Mouse (Mus musculus): ENCODE data around the gene Mcu. TPM values are rescaled to one million over a fixed set of nuclear protein-coding genes. Genes with fewer than 3 reads are reported as not detected.

Mcu gene
- polyA plus RNA-seq, 2 experiments, result 3.5 to 7.9 TPM

- H3K4me1 ChIP-seq (replicated peaks; ENCODE audit: control insufficient read depth in 2 of 2, insufficient read depth in 2 of 2, low read length in 1 of 2), result no peaks in the 10 kb centered on the region
- WGBS (ENCODE audit: insufficient replicate concordance), result 60% methylated on average over 3 of the region's 3 CpGs
- TF ChIP-seq CTCF (IDR thresholded peaks at IDR 0.05; ENCODE audit: low read depth) (no peak), EP300 (IDR thresholded peaks at IDR 0.05; ENCODE audit: low read depth) (no peak)
- ATAC-seq (ENCODE audit: insufficient read depth), result no peak
- no peak for DNase-seq (ENCODE audit: low read depth in 3 of 3, low spot score in 3 of 3)
- H3K36me3 ChIP-seq (replicated peaks; ENCODE audit: control insufficient read depth, insufficient read depth, low read depth), result no peaks in the 10 kb centered on the region
- no peaks in the 10 kb centered on the region for H3K9me3 ChIP-seq (ENCODE audit: control insufficient read depth, low read length)
- no peak overlapping the region for H3K9ac ChIP-seq (replicated peaks)
- no peaks in the 10 kb centered on the region for H3K27me3 ChIP-seq (ENCODE audit: control insufficient read depth, insufficient read depth, low read length)
- H3K27ac ChIP-seq, result no peak overlapping the region
- no peak overlapping the region for H3K4me2 ChIP-seq (ENCODE audit: low read depth)
- no peak overlapping the region for H3K4me3 ChIP-seq (ENCODE audit: insufficient read depth in 1 of 2, low read depth in 2 of 2, low read length in 2 of 2)
These were observed 116.3 kb downstream of the Mcu start for GRCm38 (mm10) chr10:59500225-59500624.

GRCm38 (mm10) chr10:59497019-59497418 is 119.5 kb downstream of the Mcu start:
- DNase-seq (ENCODE audit: low read depth in 3 of 3, low spot score in 3 of 3), result no peak
- ATAC-seq (ENCODE audit: insufficient read depth), result no peak
- H3K9ac ChIP-seq (replicated peaks), result no peak overlapping the region
- H3K36me3 ChIP-seq (replicated peaks; ENCODE audit: control insufficient read depth, insufficient read depth, low read depth), result no peaks in the 10 kb centered on the region
- WGBS (ENCODE audit: insufficient replicate concordance), result 73% methylated on average over 11 of the region's 11 CpGs
- H3K4me3 ChIP-seq (ENCODE audit: insufficient read depth in 1 of 2, low read depth in 2 of 2, low read length in 2 of 2), result no peak overlapping the region
- TF ChIP-seq CTCF (IDR thresholded peaks at IDR 0.05; ENCODE audit: low read depth), result no peak
- TF ChIP-seq EP300 (IDR thresholded peaks at IDR 0.05; ENCODE audit: low read depth), result no peak
- H3K9me3 ChIP-seq (ENCODE audit: control insufficient read depth, low read length), result no peaks in the 10 kb centered on the region
- no peaks in the 10 kb centered on the region for H3K27me3 ChIP-seq (ENCODE audit: control insufficient read depth, insufficient read depth, low read length)
- H3K27ac ChIP-seq, result no peak overlapping the region
- H3K4me2 ChIP-seq (ENCODE audit: low read depth), result no peak overlapping the region
- no peaks in the 10 kb centered on the region for H3K4me1 ChIP-seq (replicated peaks; ENCODE audit: control insufficient read depth in 2 of 2, insufficient read depth in 2 of 2, low read length in 1 of 2)

- H3K27me3 ChIP-seq (ENCODE audit: control insufficient read depth, insufficient read depth, low read length), result no peaks in the 10 kb centered on the region
- no peak overlapping the region for H3K27ac ChIP-seq
- 53% methylated on average over 8 of the region's 8 CpGs for whole genome bisulfite sequencing (ENCODE audit: insufficient replicate concordance)
- no peaks in the 10 kb centered on the region for H3K4me1 ChIP-seq (replicated peaks; ENCODE audit: control insufficient read depth in 2 of 2, insufficient read depth in 2 of 2, low read length in 1 of 2)
- ATAC-seq (ENCODE audit: insufficient read depth) (no peak), DNase-seq (ENCODE audit: low read depth in 3 of 3, low spot score in 3 of 3) (no peak)
- H3K4me3 ChIP-seq (ENCODE audit: insufficient read depth in 1 of 2, low read depth in 2 of 2, low read length in 2 of 2), result no peak overlapping the region
- H3K4me2 ChIP-seq (ENCODE audit: low read depth), result no peak overlapping the region
- H3K36me3 ChIP-seq (replicated peaks; ENCODE audit: control insufficient read depth, insufficient read depth, low read depth), result no peaks in the 10 kb centered on the region
- no peak overlapping the region for H3K9ac ChIP-seq (replicated peaks)
- H3K9me3 ChIP-seq (ENCODE audit: control insufficient read depth, low read length), result no peaks in the 10 kb centered on the region
- TF ChIP-seq CTCF (IDR thresholded peaks at IDR 0.05; ENCODE audit: low read depth) (no peak), EP300 (IDR thresholded peaks at IDR 0.05; ENCODE audit: low read depth) (no peak)
These were observed 121.6 kb downstream of the Mcu start for GRCm38 (mm10) chr10:59494917-59495316.

- no peak for DNase-seq (ENCODE audit: low read depth in 3 of 3, low spot score in 3 of 3)
- H3K27ac ChIP-seq, result no peak overlapping the region
- ATAC-seq (ENCODE audit: insufficient read depth), result no peak
- no peaks in the 10 kb centered on the region for H3K36me3 ChIP-seq (replicated peaks; ENCODE audit: control insufficient read depth, insufficient read depth, low read depth)
- no peak overlapping the region for H3K4me2 ChIP-seq (ENCODE audit: low read depth)
- WGBS (ENCODE audit: insufficient replicate concordance), result 23% methylated on average over 2 of the region's 2 CpGs
- H3K27me3 ChIP-seq (ENCODE audit: control insufficient read depth, insufficient read depth, low read length), result no peaks in the 10 kb centered on the region
- H3K4me1 ChIP-seq (replicated peaks; ENCODE audit: control insufficient read depth in 2 of 2, insufficient read depth in 2 of 2, low read length in 1 of 2), result no peaks in the 10 kb centered on the region
- no peaks in the 10 kb centered on the region for H3K9me3 ChIP-seq (ENCODE audit: control insufficient read depth, low read length)
- no peak overlapping the region for H3K9ac ChIP-seq (replicated peaks)
- H3K4me3 ChIP-seq (ENCODE audit: insufficient read depth in 1 of 2, low read depth in 2 of 2, low read length in 2 of 2), result no peak overlapping the region
- TF ChIP-seq CTCF (IDR thresholded peaks at IDR 0.05; ENCODE audit: low read depth) (peak; percentile 28; the same call in 1 of the 2 replicates), EP300 (IDR thresholded peaks at IDR 0.05; ENCODE audit: low read depth) (no peak)
These were observed 122.4 kb downstream of the Mcu start for GRCm38 (mm10) chr10:59494044-59494443.

- no peaks in the 10 kb centered on the region for H3K36me3 ChIP-seq (replicated peaks; ENCODE audit: control insufficient read depth, insufficient read depth, low read depth)
- H3K4me2 ChIP-seq (ENCODE audit: low read depth), result no peak overlapping the region
- no peaks in the 10 kb centered on the region for H3K9me3 ChIP-seq (ENCODE audit: control insufficient read depth, low read length)
- ATAC-seq (ENCODE audit: insufficient read depth) (no peak), DNase-seq (ENCODE audit: low read depth in 3 of 3, low spot score in 3 of 3) (no peak)
- no peaks in the 10 kb centered on the region for H3K4me1 ChIP-seq (replicated peaks; ENCODE audit: control insufficient read depth in 2 of 2, insufficient read depth in 2 of 2, low read length in 1 of 2)
- H3K9ac ChIP-seq (replicated peaks), result no peak overlapping the region
- H3K4me3 ChIP-seq (ENCODE audit: insufficient read depth in 1 of 2, low read depth in 2 of 2, low read length in 2 of 2), result no peak overlapping the region
- TF ChIP-seq EP300 (IDR thresholded peaks at IDR 0.05; ENCODE audit: low read depth) (no peak), CTCF (IDR thresholded peaks at IDR 0.05; ENCODE audit: low read depth) (no peak)
- H3K27me3 ChIP-seq (ENCODE audit: control insufficient read depth, insufficient read depth, low read length), result no peaks in the 10 kb centered on the region
- WGBS (ENCODE audit: insufficient replicate concordance), result 76% methylated on average over 8 of the region's 8 CpGs
- no peak overlapping the region for H3K27ac ChIP-seq
These were observed 125.6 kb downstream of the Mcu start for GRCm38 (mm10) chr10:59490920-59491319.

All from liver, embryonic 14.5 days (tissue).